Mouse (Mus musculus) midbrain, embryonic 12.5 days (tissue): ENCODE measurements at regions not wholly inside any gene's neighbourhood (a gene's known extent, or its start where the extent isn't known, plus 50 kb on each side); places are given as distances from the start of the nearest gene placed in this dataset.

ENCODE experiments used
- ATAC-seq: fragments of 200-750 bp; cut with Nextera tagmentation; 2 replicates; pipeline ENCODE4 v1.8.0; 2017; ENCODE audit warnings: low read depth, moderate TSS enrichment, moderate library complexity; ENCODE audit not compliant: low FRiP score
- H3K27ac ChIP-seq: fragments of 300-500 bp; sonication (generic); replicated peaks from 2 replicates; pipeline ENCODE4 v1.5.1; 2016; ENCODE audit warnings: mild to moderate bottlenecking
- H3K27me3 ChIP-seq: fragments of 300-500 bp; sonication (generic); 2 replicates; pipeline ENCODE4 v1.6.1; 2016; ENCODE audit warnings: mild to moderate bottlenecking
- H3K36me3 ChIP-seq: fragments of 300-500 bp; sonication (generic); 2 replicates; pipeline ENCODE4 v1.6.1; 2016
- H3K4me1 ChIP-seq: fragments of 300-500 bp; sonication (generic); 2 replicates; pipeline ENCODE4 v1.6.1; 2016
- H3K4me2 ChIP-seq: fragments of 300-500 bp; sonication (generic); replicated peaks from 2 replicates; pipeline ENCODE4 v1.6.1; 2016; ENCODE audit warnings: mild to moderate bottlenecking, moderate library complexity
- H3K4me3 ChIP-seq: fragments of 300-500 bp; sonication (generic); 2 replicates; pipeline ENCODE4 v1.5.1; 2016; ENCODE audit warnings: mild to moderate bottlenecking
- H3K9ac ChIP-seq: fragments of 300-500 bp; sonication (generic); replicated peaks from 2 replicates; pipeline ENCODE4 v1.6.1; 2016; ENCODE audit warnings: mild to moderate bottlenecking, moderate library complexity
- H3K9me3 ChIP-seq: fragments of 300-500 bp; sonication (generic); 2 replicates; pipeline ENCODE4 v1.6.1; 2016; ENCODE audit warnings: mild to moderate bottlenecking
- WGBS: fragments of 180-500 bp; shearing (Covaris S2); methylation state at CpG from one replicate; pipeline ENCODE4 v1.1.7; 2016; 5-methylcytosine and 5-hydroxymethylcytosine counted together

DNA sequence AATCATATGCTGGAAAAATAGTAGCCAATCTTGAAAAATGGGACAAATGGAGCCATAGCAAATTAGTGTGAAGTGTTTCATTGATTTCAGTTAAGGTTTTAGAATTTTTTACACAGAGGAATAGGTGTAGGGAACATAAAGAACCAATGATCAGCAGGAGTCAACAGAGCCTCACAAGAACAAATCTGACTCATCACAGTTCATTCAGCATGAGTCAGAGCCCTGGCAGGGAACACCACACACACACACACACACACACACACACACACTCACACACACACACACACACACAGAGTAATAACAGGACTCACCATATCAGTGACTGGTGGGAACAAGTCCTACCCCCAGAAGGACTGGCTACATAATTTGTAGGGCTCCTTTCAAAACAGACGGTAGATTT is 259.7 kb upstream of the Erbb4 start:
- Histone ChIP-seq H3K4me3 (no peak overlapping the region), H3K27ac (no peak overlapping the region), H3K27me3 (no peaks in the 10 kb centered on the region), H3K36me3 (no peaks in the 10 kb centered on the region), H3K9ac (no peak overlapping the region), H3K9me3 (no peaks in the 10 kb centered on the region), H3K4me2 (no peak overlapping the region), H3K4me1 (no peaks in the 10 kb centered on the region)
- ATAC-seq = peak; percentile 60; the same call in 1 of the 2 replicates
- WGBS = 72% methylated on average over 1 of the region's 1 CpGs

DNA sequence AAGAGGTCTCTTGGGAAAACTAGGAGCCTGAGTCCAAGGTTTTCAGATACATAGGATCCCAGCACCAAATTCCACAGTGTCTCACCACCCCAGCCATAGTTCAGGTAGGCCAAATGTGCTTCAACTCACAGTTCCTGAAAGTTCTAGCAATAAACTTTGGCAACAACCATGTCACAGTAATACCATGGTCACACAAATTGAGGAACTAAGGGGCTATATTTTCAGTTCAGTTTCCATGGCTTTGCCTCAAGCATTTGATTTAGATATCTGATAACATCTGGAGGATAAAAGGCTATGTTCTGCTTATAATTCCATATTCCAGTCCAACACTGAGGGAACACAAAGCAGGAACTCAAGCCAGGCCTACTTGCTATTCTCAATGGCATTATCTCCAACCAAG is 256.2 kb upstream of the Erbb4 start:
- H3K4me1 ChIP-seq = no peaks in the 10 kb centered on the region
- no peaks in the 10 kb centered on the region for H3K27me3 ChIP-seq
- no peak overlapping the region for H3K27ac ChIP-seq
- H3K4me2 ChIP-seq = no peak overlapping the region
- H3K4me3 ChIP-seq = no peak overlapping the region
- no peaks in the 10 kb centered on the region for H3K36me3 ChIP-seq
- no peaks in the 10 kb centered on the region for H3K9me3 ChIP-seq
- H3K9ac ChIP-seq = no peak overlapping the region
- ATAC-seq = no peak

DNA sequence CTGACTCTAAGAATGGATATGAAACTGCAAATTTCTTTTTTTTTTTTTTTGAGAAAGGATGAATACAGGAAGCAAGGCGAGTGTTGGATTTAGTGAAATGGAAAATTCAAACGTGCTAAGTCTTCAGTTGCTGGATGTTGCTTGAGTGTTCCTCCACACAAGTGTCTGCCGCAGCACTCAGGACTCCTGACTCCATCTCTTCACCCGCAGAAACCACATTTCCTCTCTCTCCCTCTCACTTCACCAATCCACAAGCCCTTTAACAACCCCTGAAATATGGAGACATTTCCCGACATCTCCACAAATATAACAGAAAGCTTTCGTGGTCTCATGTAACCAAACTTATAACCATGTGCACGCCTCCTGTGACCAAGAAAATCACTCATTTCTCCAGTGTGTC is 249.7 kb upstream of the Erbb4 start:
- WGBS = 92% methylated on average over 7 of the region's 7 CpGs
- Histone ChIP-seq H3K4me3 (no peak overlapping the region), H3K27ac (no peak overlapping the region), H3K4me2 (no peak overlapping the region), H3K4me1 (no peaks in the 10 kb centered on the region), H3K36me3 (no peaks in the 10 kb centered on the region), H3K9ac (no peak overlapping the region), H3K9me3 (no peaks in the 10 kb centered on the region), H3K27me3 (no peaks in the 10 kb centered on the region)
- no peak for ATAC-seq

DNA sequence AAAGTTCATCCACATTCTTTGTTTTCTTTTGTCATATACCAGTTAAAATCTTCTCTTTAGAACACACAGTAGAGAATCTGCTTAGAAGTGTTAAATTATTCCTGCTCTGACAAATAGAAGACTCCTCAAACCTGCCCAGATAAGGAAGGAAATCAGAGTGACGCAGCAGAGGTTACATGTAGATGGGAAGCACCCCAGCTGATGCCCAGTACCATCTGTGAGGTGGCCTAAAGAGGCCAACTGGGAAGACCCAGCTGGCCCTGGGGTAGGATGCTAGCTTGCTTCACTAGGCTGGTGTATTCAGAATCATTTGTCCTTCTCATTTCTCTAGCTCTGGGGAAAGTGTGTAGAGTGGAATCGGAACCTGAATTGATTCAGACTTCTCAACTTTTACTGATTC is 242.6 kb upstream of the Erbb4 start:
- WGBS = 95% methylated on average over 2 of the region's 2 CpGs
- Histone ChIP-seq H3K9ac (no peak overlapping the region), H3K4me2 (no peak overlapping the region), H3K9me3 (no peaks in the 10 kb centered on the region), H3K4me3 (no peak overlapping the region), H3K36me3 (no peaks in the 10 kb centered on the region), H3K27ac (no peak overlapping the region), H3K27me3 (no peaks in the 10 kb centered on the region), H3K4me1 (no peaks in the 10 kb centered on the region)
- no peak for ATAC-seq

DNA sequence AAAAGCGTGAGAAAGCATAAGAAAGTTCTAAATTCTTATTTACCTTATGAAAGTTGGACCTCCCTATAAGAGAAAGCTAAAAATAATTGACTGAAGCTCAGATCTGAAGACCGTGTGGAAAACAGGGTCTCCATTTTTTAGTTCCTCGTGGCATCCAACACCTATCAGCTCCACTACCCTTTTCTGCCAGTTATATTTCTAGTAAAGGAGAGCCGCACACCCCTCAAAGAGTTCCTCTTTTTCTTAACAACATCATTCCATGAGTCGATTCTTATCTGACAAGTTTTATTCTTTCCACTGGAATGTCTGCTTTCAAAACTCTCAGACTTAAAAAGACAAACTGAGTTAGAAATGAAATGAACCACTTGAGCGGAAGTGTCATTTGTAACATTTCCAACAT is 242.0 kb upstream of the Erbb4 start:
- no peak for ATAC-seq
- Histone ChIP-seq H3K4me2 (no peak overlapping the region), H3K9ac (no peak overlapping the region), H3K36me3 (no peaks in the 10 kb centered on the region), H3K27ac (no peak overlapping the region), H3K4me3 (no peak overlapping the region), H3K9me3 (no peaks in the 10 kb centered on the region), H3K4me1 (no peaks in the 10 kb centered on the region), H3K27me3 (no peaks in the 10 kb centered on the region)
- WGBS = 89% methylated on average over 6 of the region's 6 CpGs

DNA sequence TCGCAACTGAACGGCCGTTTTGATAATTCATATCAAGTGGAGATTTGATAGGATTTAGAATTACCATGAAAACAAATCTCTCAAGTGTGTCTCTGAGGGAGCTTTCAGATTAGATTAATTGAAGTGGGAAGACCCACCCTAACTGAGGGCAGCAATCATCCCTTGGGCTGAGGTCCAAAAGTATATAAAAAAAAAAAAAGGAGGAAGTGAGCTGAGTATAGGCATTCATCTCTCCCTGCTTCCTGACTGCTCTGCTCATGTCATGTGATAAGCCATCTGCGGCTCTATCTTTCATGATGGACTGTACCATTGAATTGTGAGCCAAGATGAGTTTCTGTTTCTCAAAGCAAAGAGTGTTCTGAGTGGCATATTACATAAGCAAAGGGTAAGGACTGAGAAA is 234.2 kb upstream of the Erbb4 start:
- Histone ChIP-seq H3K9ac (no peak overlapping the region), H3K4me2 (no peak overlapping the region), H3K27ac (no peak overlapping the region), H3K27me3 (no peaks in the 10 kb centered on the region), H3K4me3 (no peak overlapping the region), H3K4me1 (no peaks in the 10 kb centered on the region), H3K9me3 (no peaks in the 10 kb centered on the region), H3K36me3 (no peaks in the 10 kb centered on the region)
- no peak for ATAC-seq
- WGBS = 87% methylated on average over 4 of the region's 4 CpGs

DNA sequence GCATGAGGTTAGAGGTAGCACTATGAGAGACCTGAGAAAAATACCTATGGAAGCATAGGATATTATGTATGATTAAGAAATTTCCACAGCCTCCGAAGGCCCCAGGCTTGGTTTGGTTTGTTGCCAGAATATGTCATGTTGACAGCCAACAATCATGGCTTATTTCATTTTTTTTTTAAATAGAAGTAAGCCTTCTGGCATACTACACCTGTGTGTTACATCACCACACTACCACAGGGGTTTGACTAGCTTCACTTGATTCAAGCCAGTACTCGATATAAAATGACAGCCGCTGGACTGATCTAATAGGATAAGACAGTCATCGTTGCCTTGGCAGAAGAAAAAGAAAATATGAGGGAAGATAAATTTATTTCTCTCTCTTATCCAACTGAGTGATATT is 232.6 kb upstream of the Erbb4 start:
- 98% methylated on average over 4 of the region's 4 CpGs for WGBS
- Histone ChIP-seq H3K27me3 (no peaks in the 10 kb centered on the region), H3K9ac (no peak overlapping the region)

DNA sequence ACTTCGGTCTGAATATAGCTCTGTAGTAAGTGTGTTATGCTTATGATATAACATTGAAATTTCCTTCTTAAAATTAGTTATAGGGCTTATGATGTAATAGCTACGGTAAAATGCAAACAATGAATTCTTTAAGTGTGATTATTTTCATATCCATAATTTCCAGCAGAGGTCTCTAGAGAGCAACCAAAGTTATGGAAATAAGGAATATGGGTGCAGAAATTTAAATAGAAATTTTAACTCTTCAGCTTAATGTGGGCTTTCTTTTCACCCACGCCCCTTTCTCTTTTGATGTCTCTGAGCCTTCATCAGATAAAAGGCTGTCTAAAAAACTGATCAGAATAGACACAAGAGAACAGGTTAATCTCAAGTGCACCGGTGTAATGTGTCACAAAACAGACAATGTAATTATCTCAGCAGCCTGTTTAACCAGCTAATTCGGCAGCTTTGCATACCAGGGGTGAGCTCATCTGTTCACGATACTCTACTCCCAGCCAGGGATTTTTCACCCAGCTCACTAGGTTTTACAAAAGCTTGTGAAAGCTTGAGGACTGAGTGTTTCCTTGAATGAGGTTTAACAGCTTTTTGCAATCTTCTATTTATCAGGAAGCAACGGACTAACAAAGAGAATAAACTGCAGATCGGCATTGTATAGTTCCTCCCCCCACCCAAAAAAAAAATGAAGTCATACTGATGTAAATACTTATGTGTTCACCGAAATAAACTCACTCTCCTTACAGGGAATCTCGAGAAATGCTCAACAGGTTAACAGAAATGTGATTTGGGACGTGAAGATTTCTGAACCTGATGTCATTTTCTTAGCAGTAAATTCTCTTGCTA is 223.8 kb upstream of the Erbb4 start:
- ATAC-seq = peak; percentile 60; the same call in 1 of the 2 replicates
- Histone ChIP-seq H3K27me3 (no peaks in the 10 kb centered on the region), H3K4me2 (peak overlapping the region; percentile 15; the same call in 1 of the 2 replicates), H3K9ac (no peak overlapping the region), H3K36me3 (no peaks in the 10 kb centered on the region), H3K9me3 (no peaks in the 10 kb centered on the region), H3K4me1 (peaks cover 5% of the 10 kb centered on the region; the same call in 1 of the 2 replicates), H3K27ac (no peak overlapping the region), H3K4me3 (no peak overlapping the region)
- 40% methylated on average over 11 of the region's 11 CpGs for WGBS

More for the DNA sequence above, 232.6 kb upstream of the Erbb4 start:
- H3K4me1 ChIP-seq = no peaks in the 10 kb centered on the region
- H3K4me3 ChIP-seq = no peak overlapping the region
- no peak for ATAC-seq
- H3K4me2 ChIP-seq = no peak overlapping the region
- H3K36me3 ChIP-seq = no peaks in the 10 kb centered on the region
- H3K27ac ChIP-seq = no peak overlapping the region
- no peaks in the 10 kb centered on the region for H3K9me3 ChIP-seq

DNA sequence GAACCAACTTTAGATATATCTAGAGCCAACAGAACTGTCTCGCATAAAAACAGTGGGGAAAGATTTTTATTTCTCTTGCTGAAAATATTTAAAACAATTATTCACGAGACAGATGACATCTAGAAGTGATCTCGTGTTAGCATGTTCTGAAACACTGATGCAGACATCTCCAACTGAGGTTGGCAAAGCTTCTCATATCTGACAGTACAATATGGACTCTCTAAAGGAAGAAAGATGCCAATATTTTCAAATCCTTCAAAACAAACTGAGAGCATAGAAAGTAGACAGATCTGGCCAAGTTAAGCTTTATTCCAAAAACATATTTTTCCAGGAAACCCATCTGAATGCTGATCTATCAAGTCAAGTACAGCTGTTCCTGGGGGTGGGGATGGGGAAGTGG is 221.5 kb upstream of the Erbb4 start:
- Histone ChIP-seq H3K4me1 (peaks cover 5% of the 10 kb centered on the region; the same call in 1 of the 2 replicates), H3K36me3 (no peaks in the 10 kb centered on the region), H3K27ac (no peak overlapping the region), H3K27me3 (no peaks in the 10 kb centered on the region), H3K4me2 (no peak overlapping the region), H3K9me3 (no peaks in the 10 kb centered on the region), H3K4me3 (no peak overlapping the region), H3K9ac (no peak overlapping the region)
- no peak for ATAC-seq
- 88% methylated on average over 3 of the region's 3 CpGs for WGBS

DNA sequence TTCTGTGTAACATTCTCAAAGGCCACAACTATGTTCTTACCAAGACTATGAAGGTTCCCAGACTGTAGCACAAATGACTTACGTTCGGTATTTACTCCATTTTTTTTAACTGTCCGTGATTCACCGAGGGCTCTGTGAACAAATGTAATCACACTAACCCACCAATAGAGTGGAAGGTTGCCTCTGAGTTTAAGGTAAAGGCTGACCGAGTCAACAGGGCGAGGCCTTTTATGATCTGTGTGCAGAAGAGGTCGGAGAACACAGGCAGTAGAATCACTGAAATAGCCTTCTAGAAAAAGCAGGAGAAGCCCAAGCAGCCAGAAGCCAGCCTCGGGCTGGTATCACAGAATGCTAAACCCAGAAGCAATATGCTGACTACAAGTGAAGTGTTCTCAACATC is 218.9 kb upstream of the Erbb4 start:
- no peak for ATAC-seq
- WGBS = 92% methylated on average over 8 of the region's 8 CpGs
- H3K9me3 ChIP-seq = no peaks in the 10 kb centered on the region
- no peaks in the 10 kb centered on the region for H3K36me3 ChIP-seq
- no peak overlapping the region for H3K27ac ChIP-seq
- no peak overlapping the region for H3K9ac ChIP-seq
- no peak overlapping the region for H3K4me3 ChIP-seq
- H3K27me3 ChIP-seq = no peaks in the 10 kb centered on the region
- no peak overlapping the region for H3K4me2 ChIP-seq
- peaks cover 2% of the 10 kb centered on the region; the same call in 1 of the 2 replicates for H3K4me1 ChIP-seq

DNA sequence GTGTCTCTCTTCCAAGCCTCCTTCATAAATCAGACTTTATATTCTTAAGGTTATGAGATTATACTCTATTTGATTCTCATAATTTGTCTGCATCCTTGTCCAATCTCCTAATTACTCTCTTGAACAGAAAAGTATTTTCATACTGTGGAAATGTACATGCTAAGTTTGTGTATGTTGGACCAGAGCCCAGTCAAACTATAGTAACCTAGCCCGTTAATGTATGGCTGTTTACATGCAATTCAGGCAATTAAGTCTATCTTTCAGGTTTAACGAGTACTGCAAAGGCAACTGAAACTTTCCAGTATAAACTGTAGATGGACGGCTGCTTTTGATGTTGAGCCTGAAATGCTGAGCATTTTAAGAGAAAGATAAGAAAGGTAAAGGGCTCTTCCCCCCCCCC is 211.7 kb upstream of the Erbb4 start:
- Histone ChIP-seq H3K27me3 (no peaks in the 10 kb centered on the region), H3K27ac (no peak overlapping the region), H3K4me3 (no peak overlapping the region), H3K4me2 (no peak overlapping the region), H3K36me3 (no peaks in the 10 kb centered on the region), H3K9ac (no peak overlapping the region), H3K4me1 (no peaks in the 10 kb centered on the region), H3K9me3 (no peaks in the 10 kb centered on the region)
- no peak for ATAC-seq
- 78% methylated on average over 3 of the region's 3 CpGs for WGBS

DNA sequence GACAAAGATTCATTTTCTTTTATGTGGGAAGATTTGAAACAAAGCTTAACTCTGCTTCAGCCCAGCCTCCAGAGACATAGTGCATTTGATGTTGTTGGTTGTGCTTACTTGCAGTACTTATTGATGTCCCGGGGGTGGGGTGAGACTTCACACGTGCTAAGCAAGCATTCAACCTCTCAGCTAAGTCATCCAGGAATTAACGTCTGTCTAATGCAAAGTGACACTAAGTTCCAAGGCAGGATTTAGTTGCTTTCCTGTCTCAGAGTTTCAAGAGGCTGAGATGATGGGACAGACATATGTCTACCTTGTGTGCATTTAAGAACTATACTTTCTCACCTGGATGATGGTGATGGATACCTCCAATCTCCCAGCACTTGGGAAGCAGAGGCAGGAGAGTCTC is 189.0 kb upstream of the Erbb4 start:
- Histone ChIP-seq H3K27me3 (no peaks in the 10 kb centered on the region), H3K4me3 (no peak overlapping the region), H3K9ac (no peak overlapping the region), H3K4me1 (no peaks in the 10 kb centered on the region), H3K27ac (no peak overlapping the region), H3K9me3 (no peaks in the 10 kb centered on the region), H3K36me3 (no peaks in the 10 kb centered on the region), H3K4me2 (no peak overlapping the region)
- no peak for ATAC-seq
- WGBS = 79% methylated on average over 3 of the region's 3 CpGs

DNA sequence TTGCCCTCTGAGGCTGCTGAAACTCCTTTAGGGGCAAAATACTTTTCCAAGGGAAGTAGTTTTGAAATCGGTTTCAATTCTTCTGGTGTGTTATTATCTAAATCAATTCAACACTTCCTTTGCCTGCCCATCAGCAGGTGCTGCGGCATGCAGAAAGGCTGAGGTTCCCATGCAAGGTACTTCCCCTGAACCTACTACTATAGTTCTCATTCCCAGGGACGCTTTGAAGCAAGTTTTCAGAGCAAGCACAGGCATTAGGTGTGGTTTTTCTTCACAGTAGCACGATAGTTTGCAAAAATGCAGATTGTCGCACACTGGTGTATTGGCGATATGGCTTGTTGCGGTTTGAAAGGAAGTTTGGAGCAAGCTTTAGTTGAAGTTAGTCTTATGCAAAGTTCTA is 183.5 kb upstream of the Erbb4 start:
- WGBS = 87% methylated on average over 7 of the region's 7 CpGs
- Histone ChIP-seq H3K36me3 (no peaks in the 10 kb centered on the region), H3K27me3 (no peaks in the 10 kb centered on the region), H3K27ac (no peak overlapping the region), H3K9ac (no peak overlapping the region), H3K4me2 (no peak overlapping the region), H3K4me3 (no peak overlapping the region), H3K9me3 (no peaks in the 10 kb centered on the region), H3K4me1 (no peaks in the 10 kb centered on the region)
- ATAC-seq = no peak
